Mouse (Mus musculus): ENCODE measurements around the gene Rbfox3.

The Rbfox3 gene

GRCm38 (mm10) chr11:118911307-118912070 lies at the start of gene Rbfox3:
Gene Rbfox3 (minus strand): TSS chr11:118911597.
- no peak for DNase-seq (ENCODE audit: inconsistent ontology term)

DNA sequence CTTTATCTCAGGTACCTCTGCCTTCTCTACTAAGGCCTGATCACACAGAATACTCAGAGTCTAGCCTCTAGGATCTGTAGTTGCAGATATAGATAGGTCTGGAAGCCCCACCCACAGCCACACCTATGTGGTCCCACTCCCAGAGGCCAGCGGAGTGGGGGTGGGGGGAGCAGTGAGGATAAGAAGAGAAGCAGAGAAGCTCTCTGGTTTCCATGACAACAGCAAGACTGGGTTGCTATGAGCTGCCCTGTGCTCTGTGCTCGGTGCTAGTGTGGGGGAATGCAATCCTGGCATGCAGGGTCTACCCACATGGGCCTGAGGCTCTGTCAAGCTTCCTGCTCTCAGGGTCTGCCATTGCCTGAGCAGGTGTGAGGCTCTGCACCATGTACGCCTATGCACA lies 49.3 kb upstream of the Rbfox3 start:
- no peak for DNase-seq (ENCODE audit: inconsistent ontology term)

DNA sequence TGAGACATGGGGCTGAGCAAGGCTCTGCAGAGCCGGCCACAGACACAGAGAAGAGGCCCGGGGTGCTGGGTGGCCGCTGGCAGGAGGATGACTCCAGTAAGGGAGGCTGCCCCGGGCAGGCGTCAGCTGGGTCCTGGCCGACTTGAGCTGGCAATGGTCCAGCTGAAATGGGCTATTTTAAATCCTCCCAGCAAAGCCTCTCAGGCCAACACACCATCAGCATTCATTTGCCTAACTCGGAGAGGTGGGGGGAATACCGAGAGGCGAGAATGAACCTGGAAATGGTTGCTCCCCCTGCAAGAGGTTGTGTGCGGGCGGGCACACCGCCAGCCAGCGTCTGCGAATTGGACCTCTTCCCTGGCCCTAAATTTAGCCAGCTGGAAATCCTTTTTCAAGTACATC lies 45.7 kb upstream of the Rbfox3 start:
- peak; percentile 41 for DNase-seq (ENCODE audit: inconsistent ontology term)

- no peak for DNase-seq (ENCODE audit: inconsistent ontology term)
Observed at GRCm38 (mm10) chr11:118955016-118955415, 43.6 kb upstream of the Rbfox3 start.

- DNase-seq (ENCODE audit: inconsistent ontology term): no peak
Observed at GRCm38 (mm10) chr11:118945868-118946267, 34.5 kb upstream of the Rbfox3 start.

GRCm38 (mm10) chr11:118941268-118941667 lies 29.9 kb upstream of the Rbfox3 start:
- no peak for DNase-seq (ENCODE audit: inconsistent ontology term)

GRCm38 (mm10) chr11:118940539-118940938 lies 29.1 kb upstream of the Rbfox3 start:
- peak; percentile 5 for DNase-seq (ENCODE audit: inconsistent ontology term)

- no peak for DNase-seq (ENCODE audit: inconsistent ontology term)
Observed at GRCm38 (mm10) chr11:118939731-118940130, 28.3 kb upstream of the Rbfox3 start.

GRCm38 (mm10) chr11:118934925-118935324 lies 23.5 kb upstream of the Rbfox3 start:
- DNase-seq (ENCODE audit: inconsistent ontology term): no peak

- no peak for DNase-seq (ENCODE audit: inconsistent ontology term)
Observed at GRCm38 (mm10) chr11:118927081-118927480, 15.7 kb upstream of the Rbfox3 start.

- DNase-seq (ENCODE audit: inconsistent ontology term): no peak
Observed at GRCm38 (mm10) chr11:118921852-118922251, 10.5 kb upstream of the Rbfox3 start.

GRCm38 (mm10) chr11:118916423-118917030 lies 5.1 kb upstream of the Rbfox3 start:
- DNase-seq (ENCODE audit: inconsistent ontology term): no peak

DNA sequence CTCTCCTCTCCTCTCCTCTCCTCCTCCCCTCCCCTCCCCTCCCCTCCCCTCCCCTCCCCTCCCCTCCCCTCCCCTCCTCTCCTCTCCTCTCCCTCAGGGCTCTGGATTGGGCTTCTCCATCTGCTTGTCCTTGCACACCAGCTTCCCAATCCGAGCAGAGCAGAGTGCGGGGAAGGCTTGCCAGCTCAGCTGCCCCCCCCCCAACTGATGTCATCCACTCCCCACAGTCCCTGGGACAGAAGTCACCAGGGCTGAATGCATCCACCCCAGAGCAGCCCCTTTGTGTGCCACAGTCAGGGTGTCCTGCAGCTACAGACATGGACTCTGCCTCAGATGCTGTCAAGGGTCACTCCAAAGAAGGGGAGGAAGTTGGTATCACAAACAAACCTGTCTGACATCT lies 4.5 kb upstream of the Rbfox3 start:
- no peak for DNase-seq (ENCODE audit: inconsistent ontology term)

- DNase-seq (ENCODE audit: inconsistent ontology term): no peak
Observed at GRCm38 (mm10) chr11:118912686-118913085, 1.3 kb upstream of the Rbfox3 start.

GRCm38 (mm10) chr11:118910756-118911155 lies 641 bp downstream of the Rbfox3 start:
- no peak for DNase-seq (ENCODE audit: inconsistent ontology term)

GRCm38 (mm10) chr11:118909814-118910201 lies 1.6 kb downstream of the Rbfox3 start:
- DNase-seq (ENCODE audit: inconsistent ontology term): no peak

DNA sequence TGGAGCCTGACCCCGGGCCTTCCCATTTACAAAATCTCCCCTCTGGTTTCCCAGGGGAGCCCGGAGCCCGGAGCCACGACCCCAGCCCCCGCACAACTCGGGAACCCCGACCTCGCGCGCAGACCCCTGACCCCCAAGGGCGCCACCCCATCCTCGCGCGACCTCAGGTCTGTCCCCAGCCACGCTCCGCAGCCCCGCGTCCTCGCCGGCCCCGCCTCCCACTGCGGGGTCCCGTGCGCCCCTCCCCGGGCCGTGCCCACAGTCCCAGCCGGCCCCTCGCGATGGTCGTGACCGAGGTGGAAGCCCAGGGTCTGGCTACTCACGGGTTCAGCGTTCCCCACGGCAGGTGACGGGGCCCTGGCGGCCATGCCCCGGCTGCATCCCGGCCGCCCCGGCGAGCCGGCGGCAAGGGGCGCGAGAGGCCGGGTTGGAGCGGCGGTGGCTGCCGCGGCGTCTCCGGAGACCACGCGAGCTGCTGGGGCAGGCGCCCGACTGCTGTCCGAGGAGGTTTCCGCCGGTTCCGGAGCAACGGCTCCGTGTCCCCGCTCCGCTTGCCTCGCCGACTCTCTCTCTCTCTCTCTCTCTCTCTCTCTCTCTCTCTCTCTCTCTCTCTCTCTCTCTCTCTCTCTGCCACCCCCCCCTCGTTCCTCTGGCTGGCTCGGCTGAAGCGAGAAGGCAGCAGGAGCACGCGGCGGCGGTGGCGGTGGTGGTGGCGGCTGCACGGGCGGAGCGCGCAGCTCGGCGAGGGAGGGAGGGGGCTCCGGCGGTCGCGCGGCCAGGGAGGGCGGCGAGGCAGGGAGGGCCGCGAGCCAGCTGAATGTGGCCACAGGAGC lies 2.2 kb downstream of the Rbfox3 start:
- no peak for DNase-seq (ENCODE audit: inconsistent ontology term)

DNA sequence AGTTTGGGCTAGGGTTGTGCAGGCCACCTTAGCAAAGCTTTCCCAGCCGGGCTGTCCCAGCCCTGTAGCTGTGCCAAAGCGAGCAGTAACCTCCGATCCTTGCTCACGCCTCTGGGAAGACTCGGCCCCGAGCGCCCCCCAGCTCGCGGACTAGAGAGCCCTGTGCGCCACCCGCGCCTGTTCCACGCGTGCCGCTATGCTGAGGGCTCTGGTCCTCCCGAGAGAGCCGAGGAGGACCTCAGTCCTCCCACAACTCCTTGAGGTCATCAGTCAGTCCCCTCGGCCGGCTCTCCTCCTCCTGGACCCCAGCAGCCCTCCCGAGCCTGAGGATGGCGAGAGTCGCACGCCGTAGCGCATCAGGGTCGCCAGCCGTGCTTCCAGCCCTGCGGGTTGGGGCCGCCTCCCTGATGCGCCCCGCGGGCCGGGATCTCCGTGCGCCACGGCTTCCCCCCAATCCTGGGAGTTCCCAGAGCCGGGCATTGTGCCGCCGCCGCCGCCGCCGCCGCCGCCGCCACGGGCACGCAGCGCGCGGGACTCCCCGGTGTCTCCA lies 2.9 kb downstream of the Rbfox3 start:
- no peak for DNase-seq (ENCODE audit: inconsistent ontology term)

DNA sequence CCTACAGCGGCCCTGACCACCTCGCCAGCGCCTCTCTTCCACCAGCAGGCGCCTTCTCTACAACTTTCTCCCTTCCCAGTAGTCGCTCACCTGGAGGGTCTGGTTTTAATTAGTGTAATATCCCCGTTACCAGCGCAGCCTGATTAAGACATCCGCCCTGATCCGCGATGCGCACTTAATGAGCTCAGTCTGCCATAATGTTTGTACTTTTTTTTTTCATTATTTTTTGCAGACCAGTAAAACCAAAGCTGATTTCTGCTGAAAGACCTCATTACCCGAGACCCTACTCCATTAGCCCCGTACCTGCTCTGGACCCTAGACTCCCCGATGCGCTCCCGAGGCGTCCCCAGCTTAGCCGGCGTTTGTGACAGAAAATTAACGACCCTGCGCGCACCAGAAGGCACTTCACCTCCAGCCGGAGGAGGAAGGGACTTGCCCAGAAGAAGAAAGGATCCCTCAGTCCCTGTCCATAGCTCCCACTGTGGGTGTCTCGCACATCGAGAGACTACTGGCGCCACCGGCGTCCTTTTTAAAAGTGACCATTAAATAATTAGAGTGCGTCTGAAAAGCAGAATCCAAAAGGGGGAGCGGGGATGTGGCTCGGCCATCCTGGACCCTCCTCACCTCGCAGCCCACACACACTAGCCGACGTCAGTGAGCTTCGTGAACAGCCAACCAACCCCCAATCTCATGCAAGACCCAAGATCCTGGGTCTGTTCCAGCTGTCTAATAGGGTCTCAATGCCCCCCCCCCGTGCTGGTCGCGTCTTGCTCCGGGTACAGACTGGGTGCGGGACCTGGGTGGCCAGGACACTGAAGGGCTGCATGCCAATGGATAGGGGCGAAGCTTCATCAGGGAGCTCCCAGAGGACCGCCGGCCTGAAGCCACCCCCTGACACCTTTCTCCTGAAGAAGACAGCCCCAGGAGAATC lies 3.7 kb downstream of the Rbfox3 start:
- DNase-seq (ENCODE audit: inconsistent ontology term): no peak

DNA sequence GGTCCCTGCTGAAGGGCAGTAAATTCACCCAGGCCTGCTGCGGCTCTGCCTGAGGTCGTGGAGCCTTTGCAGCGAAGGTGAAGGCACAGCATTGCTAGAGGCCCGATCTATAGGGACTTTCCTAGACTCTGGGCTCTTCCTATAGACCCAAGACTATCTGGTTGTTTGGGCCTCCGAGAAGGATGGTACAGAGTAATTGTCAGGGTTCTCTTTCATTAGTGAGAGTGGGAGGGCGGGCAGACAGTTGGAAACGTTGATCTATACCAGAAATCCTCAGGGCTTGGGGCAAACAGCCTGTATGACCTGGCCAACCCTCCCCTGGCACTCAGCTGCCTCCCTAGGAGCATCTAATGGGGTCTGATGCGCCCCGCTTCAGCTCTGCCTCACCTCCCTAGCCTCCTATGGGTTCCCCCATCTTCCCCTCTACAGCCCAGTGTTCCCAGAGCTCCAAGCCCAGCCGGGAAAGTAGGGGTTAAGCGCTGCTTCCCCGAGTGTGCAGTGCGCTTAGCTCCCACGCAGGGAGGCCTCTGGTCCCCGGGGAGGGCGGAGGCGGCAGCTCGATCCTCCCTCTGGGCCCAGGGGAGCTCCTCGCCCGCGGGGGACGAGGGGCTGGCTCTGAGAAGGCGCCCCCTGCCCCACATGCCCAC lies 4.5 kb downstream of the Rbfox3 start:
- no peak for DNase-seq (ENCODE audit: inconsistent ontology term)
